Mouse (Mus musculus): Measurements from ENCODE around the gene Cend1. TPM values are rescaled to one million over a fixed set of nuclear protein-coding genes. Genes with fewer than 3 reads are reported as not detected.

Cend1 gene
- 1 to 10 TPM in 1 of 26 experiments, not detected in 25; 1.4 TPM for total RNA-seq (2018; cell fraction: chromatin; rRNA removed)
- not detected for total RNA-seq (2018; cell fraction: cytosol; rRNA removed)
- not detected for total RNA-seq (2018; cell fraction: nucleus; rRNA removed)
- polyA plus RNA-seq (2018), result not detected in 3 replicates

DNA sequence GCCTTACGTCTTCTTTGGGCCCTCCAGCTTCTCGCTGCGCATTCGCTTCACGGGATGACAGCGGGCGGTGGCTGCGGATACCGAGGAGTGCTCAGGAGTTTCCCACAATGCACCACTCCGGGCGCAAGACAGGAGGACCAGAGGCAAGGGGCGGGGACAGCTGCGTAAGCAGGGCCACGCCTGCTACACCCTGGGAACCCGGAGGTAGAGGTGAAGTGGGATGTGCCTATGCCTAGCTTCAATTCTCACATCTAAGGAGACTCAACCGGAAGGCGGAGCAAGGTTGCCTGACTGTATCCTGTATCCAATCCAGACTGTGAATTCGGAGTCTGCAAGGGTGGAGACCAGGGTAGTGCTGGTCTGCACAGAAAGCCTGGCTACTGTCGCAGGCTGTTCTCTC, at the start of gene Cend1:
TSS of gene Cend1 (minus strand) at position 182 of the 400 bp plus-strand sequence.
- peaks cover 7% of the 10 kb centered on the region for H3K79me2 ChIP-seq (ENCODE audit: inconsistent target)
- H3K27ac ChIP-seq, result no peak within 1 kb of the TSS
- H3K4me3 ChIP-seq (ENCODE audit: inconsistent target), result no peak within 1 kb of the TSS
- WGBS (ENCODE audit: missing documents), result 85% methylated on average over 19 of the region's 19 CpGs
- peaks cover 37% of the 10 kb centered on the region for H3K36me3 ChIP-seq (ENCODE audit: inconsistent target)

DNA sequence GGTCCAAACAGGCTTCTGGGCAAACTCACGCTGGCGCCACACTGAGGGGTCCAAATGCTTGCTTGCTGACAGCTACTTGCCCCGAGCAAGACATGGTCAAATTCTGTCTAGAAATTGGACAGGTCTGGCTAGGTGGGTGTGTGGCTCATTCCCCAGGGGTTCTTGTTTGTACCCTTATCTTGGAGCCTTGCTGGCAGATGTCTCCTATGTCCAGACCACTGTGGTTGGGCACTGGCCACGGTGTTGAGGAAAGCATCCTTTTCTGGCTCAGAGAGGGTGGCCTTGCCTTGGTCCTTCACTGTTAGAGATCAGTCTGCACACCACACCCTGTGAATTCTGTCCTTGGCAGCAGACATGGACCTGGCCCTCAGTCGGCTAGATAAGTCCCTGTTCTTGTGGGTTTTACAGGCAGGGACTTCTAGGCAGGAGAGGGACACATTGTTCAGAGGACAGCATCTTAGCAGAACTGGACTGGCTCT, 49.0 kb upstream of the Cend1 start:
- Histone ChIP-seq H3K27ac (no peak overlapping the region), H3K36me3 (ENCODE audit: inconsistent target) (peaks cover 5% of the 10 kb centered on the region; the same call in 1 of the 2 replicates), H3K4me3 (ENCODE audit: inconsistent target) (no peak overlapping the region), H3K79me2 (ENCODE audit: inconsistent target) (peaks cover 63% of the 10 kb centered on the region)
- WGBS (ENCODE audit: missing documents), result 43% methylated on average over 5 of the region's 5 CpGs

- H3K4me3 ChIP-seq (ENCODE audit: inconsistent target), result peak overlapping the region; percentile 69; the same call in 1 of the 2 replicates
- peak overlapping the region; percentile 90 for H3K27ac ChIP-seq
- peaks cover 64% of the 10 kb centered on the region for H3K79me2 ChIP-seq (ENCODE audit: inconsistent target)
- WGBS (ENCODE audit: missing documents), result 10% methylated on average over 4 of the region's 4 CpGs
- 0 out of 2 replicates have a peak, but pooled peaks cover 4% of the 10 kb centered on the region for H3K36me3 ChIP-seq (ENCODE audit: inconsistent target)
Measured at GRCm38 (mm10) chr7:141477578-141478269, 48.4 kb upstream of the Cend1 start.

DNA sequence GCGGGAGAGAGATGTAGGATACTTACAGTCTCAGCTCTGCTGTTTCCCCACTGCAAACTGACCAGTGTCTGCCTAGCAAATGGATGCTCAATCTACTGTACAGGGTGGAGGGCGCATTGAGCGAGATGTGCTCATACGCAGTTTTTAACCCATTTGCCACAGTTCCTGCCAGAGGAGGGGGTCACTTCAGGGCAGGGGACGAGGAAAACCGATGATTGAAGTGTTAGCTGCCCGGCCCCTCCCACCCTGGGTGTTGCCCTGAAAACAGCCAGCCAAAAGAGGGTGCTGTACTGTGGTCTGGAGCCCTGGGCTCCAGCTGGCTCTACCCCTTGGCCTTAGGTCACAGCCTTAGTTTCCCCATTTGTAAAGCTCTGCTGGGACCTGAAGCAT, 47.7 kb upstream of the Cend1 start:
- peaks cover 66% of the 10 kb centered on the region for H3K79me2 ChIP-seq (ENCODE audit: inconsistent target)
- peak overlapping the region; percentile 90 for H3K27ac ChIP-seq
- H3K36me3 ChIP-seq (ENCODE audit: inconsistent target), result peaks cover 5% of the 10 kb centered on the region; the same call in 1 of the 2 replicates
- peak overlapping the region; percentile 69 for H3K4me3 ChIP-seq (ENCODE audit: inconsistent target)
- WGBS (ENCODE audit: missing documents), result 0% methylated on average over 7 of the region's 7 CpGs

DNA sequence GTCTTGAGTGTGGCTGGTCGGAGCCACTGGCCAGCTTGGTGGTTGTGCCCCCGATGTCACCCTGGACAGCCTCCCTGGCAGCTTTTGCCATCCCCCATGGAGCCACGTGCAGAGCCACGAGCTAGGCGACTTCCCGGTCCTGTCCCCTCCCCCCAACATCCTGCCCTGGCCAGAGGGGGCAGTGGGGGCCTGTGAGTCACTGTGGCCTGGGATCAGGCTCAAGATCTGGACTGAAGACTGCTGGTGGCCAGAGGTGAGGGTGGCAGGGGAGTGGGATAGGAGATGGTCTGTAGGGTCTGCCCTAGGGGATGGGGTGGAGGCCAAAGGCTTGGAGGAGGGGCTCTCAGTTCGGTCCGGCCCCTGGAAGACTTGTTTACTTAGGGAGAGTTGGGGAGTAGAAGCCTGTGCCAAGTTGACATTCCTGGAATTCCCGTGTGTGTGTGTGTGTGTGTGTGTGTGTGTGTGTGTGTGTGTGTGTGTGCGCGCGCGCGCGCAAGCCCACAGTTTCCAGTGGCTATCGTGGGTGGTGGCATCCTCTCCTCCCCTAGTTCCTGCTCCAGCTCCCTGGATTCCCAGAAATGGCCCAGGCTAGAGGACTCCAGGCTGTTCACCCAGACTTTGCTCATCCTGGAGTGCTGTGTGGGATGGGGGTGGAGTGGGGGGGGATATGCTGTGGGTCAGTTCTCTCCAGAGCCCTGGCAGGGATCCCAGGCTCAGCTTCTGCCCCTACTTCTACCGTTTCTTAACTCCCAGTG, 47.1 kb upstream of the Cend1 start:
- Histone ChIP-seq H3K79me2 (ENCODE audit: inconsistent target) (peaks cover 64% of the 10 kb centered on the region), H3K36me3 (ENCODE audit: inconsistent target) (peaks cover 5% of the 10 kb centered on the region; the same call in 1 of the 2 replicates), H3K4me3 (ENCODE audit: inconsistent target) (peak overlapping the region; percentile 69), H3K27ac (peak overlapping the region; percentile 90)
- 1% methylated on average over 16 of the region's 17 CpGs for WGBS (ENCODE audit: missing documents)

GRCm38 (mm10) chr7:141475805-141476158, 46.5 kb upstream of the Cend1 start:
- H3K4me3 ChIP-seq (ENCODE audit: inconsistent target), result peak overlapping the region; percentile 69
- peak overlapping the region; percentile 90 for H3K27ac ChIP-seq
- 0% methylated on average over 12 of the region's 12 CpGs for WGBS (ENCODE audit: missing documents)

GRCm38 (mm10) chr7:141475011-141475804, 45.9 kb upstream of the Cend1 start, which contains the start of the genes Polr2l and Tspan4:
Gene Polr2l (minus strand): TSS chr7:141475132.
Gene Tspan4 (plus strand): TSS chr7:141475240.
- Histone ChIP-seq H3K79me2 (ENCODE audit: inconsistent target) (peaks cover 64% of the 10 kb centered on the region), H3K36me3 (ENCODE audit: inconsistent target) (peaks cover 14% of the 10 kb centered on the region; the same call in 1 of the 2 replicates), H3K27ac (peak within 1 kb of the TSS; percentile 90), H3K4me3 (ENCODE audit: inconsistent target) (peak within 1 kb of the TSS; percentile 91)
- 1% methylated on average over 87 of the region's 87 CpGs for WGBS (ENCODE audit: missing documents)

More at GRCm38 (mm10) chr7:141475805-141476158, 46.5 kb upstream of the Cend1 start:
- H3K36me3 ChIP-seq (ENCODE audit: inconsistent target), result peaks cover 10% of the 10 kb centered on the region; the same call in 1 of the 2 replicates
- peaks cover 62% of the 10 kb centered on the region for H3K79me2 ChIP-seq (ENCODE audit: inconsistent target)

- 8% methylated on average over 5 of the region's 5 CpGs for WGBS (ENCODE audit: missing documents)
Measured at GRCm38 (mm10) chr7:141474160-141474559, 44.9 kb upstream of the Cend1 start.

GRCm38 (mm10) chr7:141472763-141473162, 43.5 kb upstream of the Cend1 start:
- H3K27ac ChIP-seq, result no peak overlapping the region
- H3K36me3 ChIP-seq (ENCODE audit: inconsistent target), result peaks cover 17% of the 10 kb centered on the region; the same call in 1 of the 2 replicates
- WGBS (ENCODE audit: missing documents), result 90% methylated on average over 6 of the region's 6 CpGs
- peaks cover 74% of the 10 kb centered on the region for H3K79me2 ChIP-seq (ENCODE audit: inconsistent target)
- no peak overlapping the region for H3K4me3 ChIP-seq (ENCODE audit: inconsistent target)

More at GRCm38 (mm10) chr7:141474160-141474559, 44.9 kb upstream of the Cend1 start:
- Histone ChIP-seq H3K27ac (no peak overlapping the region), H3K79me2 (ENCODE audit: inconsistent target) (peaks cover 72% of the 10 kb centered on the region), H3K36me3 (ENCODE audit: inconsistent target) (peaks cover 17% of the 10 kb centered on the region; the same call in 1 of the 2 replicates), H3K4me3 (ENCODE audit: inconsistent target) (peak overlapping the region; percentile 91)

- no peak overlapping the region for H3K4me3 ChIP-seq (ENCODE audit: inconsistent target)
- peaks cover 17% of the 10 kb centered on the region; the same call in 1 of the 2 replicates for H3K36me3 ChIP-seq (ENCODE audit: inconsistent target)
- H3K27ac ChIP-seq, result no peak overlapping the region
- WGBS (ENCODE audit: missing documents), result 89% methylated on average over 6 of the region's 6 CpGs
- H3K79me2 ChIP-seq (ENCODE audit: inconsistent target), result peaks cover 73% of the 10 kb centered on the region
Measured at GRCm38 (mm10) chr7:141472226-141472625, 42.9 kb upstream of the Cend1 start.

DNA sequence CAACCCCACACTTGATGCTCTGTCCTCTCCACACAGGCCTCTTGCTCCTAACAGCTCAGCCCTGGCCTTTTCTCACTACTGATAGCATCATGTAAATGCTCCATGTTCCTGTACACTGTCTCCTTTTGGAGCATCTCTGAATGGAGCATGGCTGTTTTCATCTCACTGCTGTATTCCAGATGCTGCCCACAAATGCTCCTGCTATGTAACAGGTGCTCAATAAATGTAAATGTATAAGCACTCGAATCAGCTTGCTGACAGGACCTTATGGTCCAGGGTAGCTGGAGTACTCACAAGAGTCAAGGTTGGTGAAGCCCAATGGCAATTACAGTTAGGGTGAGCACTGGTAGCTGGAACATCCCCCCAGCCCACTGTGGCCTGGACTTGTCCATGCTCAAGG, 41.9 kb upstream of the Cend1 start:
- H3K4me3 ChIP-seq (ENCODE audit: inconsistent target), result no peak overlapping the region
- WGBS (ENCODE audit: missing documents), result 100% methylated on average over 1 of the region's 1 CpGs
- H3K36me3 ChIP-seq (ENCODE audit: inconsistent target), result peaks cover 17% of the 10 kb centered on the region; the same call in 1 of the 2 replicates
- peaks cover 63% of the 10 kb centered on the region for H3K79me2 ChIP-seq (ENCODE audit: inconsistent target)
- H3K27ac ChIP-seq, result no peak overlapping the region

DNA sequence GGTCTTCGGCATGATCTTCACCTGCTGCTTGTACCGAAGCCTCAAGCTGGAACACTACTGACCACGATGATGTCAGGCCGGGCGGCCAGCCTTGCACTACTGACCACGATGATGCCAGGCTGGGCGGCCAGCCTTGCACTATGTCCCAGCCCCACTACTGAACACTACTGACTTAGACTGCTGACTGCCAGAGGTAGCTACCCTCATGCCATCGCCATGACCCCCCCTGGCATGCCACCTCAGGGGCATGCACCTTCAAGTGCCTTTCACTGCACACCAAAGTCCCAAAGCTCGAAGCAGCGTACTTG, 41.3 kb upstream of the Cend1 start:
- 89% methylated on average over 8 of the region's 10 CpGs for WGBS (ENCODE audit: missing documents)
- Histone ChIP-seq H3K79me2 (ENCODE audit: inconsistent target) (peaks cover 62% of the 10 kb centered on the region), H3K4me3 (ENCODE audit: inconsistent target) (no peak overlapping the region), H3K36me3 (ENCODE audit: inconsistent target) (peaks cover 17% of the 10 kb centered on the region; the same call in 1 of the 2 replicates), H3K27ac (no peak overlapping the region)

GRCm38 (mm10) chr7:141469901-141470636, 40.8 kb upstream of the Cend1 start:
- no peak overlapping the region; the same call in 1 of the 2 replicates for H3K27ac ChIP-seq
- WGBS (ENCODE audit: missing documents), result 94% methylated on average over 17 of the region's 18 CpGs
- peaks cover 17% of the 10 kb centered on the region; the same call in 1 of the 2 replicates for H3K36me3 ChIP-seq (ENCODE audit: inconsistent target)
- no peak overlapping the region for H3K4me3 ChIP-seq (ENCODE audit: inconsistent target)
- peaks cover 62% of the 10 kb centered on the region for H3K79me2 ChIP-seq (ENCODE audit: inconsistent target)

Data from macrophage (primary cell).